22 mouse cellular contexts compared by ENCODE assay signal in genomic region chr6:96284590-96284989, GRCm38 (mm10).
"Had no signal": no experiment of that assay in that cellular context is flagged by ENCODE, and none has a peak within 500 bp of the region (broad histone marks: within the 10 kb centered on the region; RNA-seq: fewer than 3 reads in every experiment).

No protein-coding gene starts in this region.

- H3K9ac ChIP-seq: limb, embryonic 13.5 days; liver, embryonic 12.5 days; liver, embryonic 15.5 days; lung, embryonic 15.5 days had no signal

- H3K4me1 ChIP-seq: limb, embryonic 10.5 days; limb, embryonic 13.5 days; liver, embryonic 12.5 days; liver, embryonic 15.5 days; lung, embryonic 15.5 days; megakaryocyte, embryonic 14.5 days had no signal

- ATAC-seq: liver, embryonic 12.5 days had no signal

- DNase-seq: kidney, adult 9 months; kidney, postnatal 14 days; kidney, postnatal 4 days; liver; lung, adult 18-20 months; lung, postnatal 10 days; lung, postnatal 36 days; midbrain, embryonic 14.5 days; right cerebral cortex, adult 18-20 months; right cerebral cortex, postnatal 14 days; right cerebral cortex, postnatal 4 days; thymus, adult 2 months; thymus, postnatal 14 days; thymus, postnatal 4 days had no signal

- H3K4me3 ChIP-seq: limb, embryonic 10.5 days; limb, embryonic 13.5 days; liver, embryonic 12.5 days; liver, embryonic 15.5 days; lung, embryonic 15.5 days; megakaryocyte, embryonic 14.5 days; midbrain, embryonic 10.5 days had no signal

- H3K9me3 ChIP-seq: limb, embryonic 10.5 days; limb, embryonic 13.5 days; liver, embryonic 12.5 days; liver, embryonic 15.5 days; lung, embryonic 15.5 days; midbrain, embryonic 10.5 days had no signal

- H3K36me3 ChIP-seq: limb, embryonic 10.5 days; limb, embryonic 13.5 days; liver, embryonic 12.5 days; liver, embryonic 15.5 days; lung, embryonic 15.5 days; midbrain, embryonic 10.5 days had no signal

- H3K27me3 ChIP-seq: limb, embryonic 13.5 days; liver, embryonic 12.5 days; liver, embryonic 15.5 days; lung, embryonic 15.5 days; megakaryocyte, embryonic 14.5 days had no signal

- H3K4me2 ChIP-seq: limb, embryonic 13.5 days; liver, embryonic 12.5 days; liver, embryonic 15.5 days; lung, embryonic 15.5 days had no signal

- H3K27ac ChIP-seq: limb, embryonic 10.5 days; limb, embryonic 13.5 days; liver, embryonic 12.5 days; liver, embryonic 15.5 days; lung, embryonic 15.5 days; midbrain, embryonic 10.5 days; stomach, postnatal 0 days had no signal
